Mouse (Mus musculus) ES-Bruce4 (cell line): ENCODE measurements around the gene Trappc12. TPM values are rescaled to one million over a fixed set of nuclear protein-coding genes. Genes with fewer than 3 reads are reported as not detected.
A peak's percentile ranks its signal among the peaks of the same experiment; 100 is the strongest.

ENCODE experiments used
- H3K27ac ChIP-seq: 2 replicates; pipeline ENCODE4 v1.5.1; 2012; ENCODE audit warnings: low read length, inconsistent platforms; ENCODE audit not compliant: insufficient read depth
- H3K27me3 ChIP-seq: 2 replicates; pipeline ENCODE4 v1.6.1; 2012; ENCODE audit warnings: mild to moderate bottlenecking, low read length, inconsistent platforms; ENCODE audit not compliant: control insufficient read depth, poor library complexity, insufficient read depth, severe bottlenecking
- H3K36me3 ChIP-seq: 2 replicates; pipeline ENCODE4 v1.6.1; 2012; ENCODE audit warnings: inconsistent platforms, mild to moderate bottlenecking, low read length, moderate library complexity; ENCODE audit not compliant: control insufficient read depth, poor library complexity, insufficient read depth, severe bottlenecking
- H3K4me1 ChIP-seq: one replicate; pipeline ENCODE4 v1.8.1; 2011; ENCODE audit warnings: low read length; ENCODE audit not compliant: control insufficient read depth, insufficient read depth
- H3K4me3 ChIP-seq: 2 replicates; pipeline ENCODE4 v1.5.1; 2011; ENCODE audit warnings: low read depth, mild to moderate bottlenecking, low read length
- H3K9ac ChIP-seq: 2 replicates; pipeline ENCODE4 v1.6.1; 2012; ENCODE audit warnings: low read depth, mild to moderate bottlenecking, inconsistent platforms; ENCODE audit not compliant: poor library complexity, severe bottlenecking
- H3K9me3 ChIP-seq: replicated peaks from 2 replicates; pipeline ENCODE4 v1.6.1; 2012; ENCODE audit warnings: mild to moderate bottlenecking, low read length, inconsistent platforms; ENCODE audit not compliant: control insufficient read depth, poor library complexity, insufficient read depth, severe bottlenecking
- CTCF ChIP-seq: IDR thresholded peaks from one replicate; pipeline ENCODE4 v1.8.1; 2011; ENCODE audit warnings: low read depth, low read length
- EP300 ChIP-seq: IDR thresholded peaks from 2 replicates; pipeline ENCODE4 v1.6.1; 2011; ENCODE audit warnings: low read depth, low read length; ENCODE audit not compliant: insufficient read depth
- POLR2A ChIP-seq: IDR thresholded peaks from one replicate; pipeline ENCODE4 v1.8.1; 2011; ENCODE audit warnings: low read length; ENCODE audit not compliant: insufficient read depth
- polyA plus RNA-seq: library from polyadenylated mRNA; stranded (reverse); fragments of >200 nt; gene quantifications from 2 replicates; pipeline ENCODE4 v1.2.4, GENCODE M21; 2011; ENCODE audit warnings: low read depth; ENCODE audit not compliant: missing spikeins, insufficient read depth, insufficient read length

Trappc12 gene
- polyA plus RNA-seq, 1 experiment: 29.6 TPM

- no peak overlapping the region for H3K27ac ChIP-seq
Observed at GRCm38 (mm10) chr12:28700101-28700511, 50.2 kb downstream of the Trappc12 start.

GRCm38 (mm10) chr12:28699656-28700055 lies 50.6 kb downstream of the Trappc12 start:
- no peaks in the 10 kb centered on the region for H3K4me1 ChIP-seq
- TF ChIP-seq CTCF (peak; percentile 84), EP300 (no peak)
- H3K36me3 ChIP-seq: no peaks in the 10 kb centered on the region
- no peaks in the 10 kb centered on the region for H3K27me3 ChIP-seq
- H3K4me3 ChIP-seq: no peak overlapping the region
- H3K9ac ChIP-seq: no peak overlapping the region
- H3K9me3 ChIP-seq: no peaks in the 10 kb centered on the region
- no peak overlapping the region for H3K27ac ChIP-seq

More at GRCm38 (mm10) chr12:28700101-28700511, 50.2 kb downstream of the Trappc12 start:
- H3K36me3 ChIP-seq: no peaks in the 10 kb centered on the region
- H3K9ac ChIP-seq: no peak overlapping the region
- H3K27me3 ChIP-seq: no peaks in the 10 kb centered on the region
- no peaks in the 10 kb centered on the region for H3K4me1 ChIP-seq
- H3K4me3 ChIP-seq: no peak overlapping the region
- no peaks in the 10 kb centered on the region for H3K9me3 ChIP-seq
- no peak for TF ChIP-seq CTCF
- no peak for TF ChIP-seq EP300
- no peak for TF ChIP-seq POLR2A

- Histone ChIP-seq H3K9me3 (no peaks in the 10 kb centered on the region), H3K36me3 (no peaks in the 10 kb centered on the region), H3K27me3 (no peaks in the 10 kb centered on the region), H3K4me1 (no peaks in the 10 kb centered on the region), H3K27ac (no peak overlapping the region), H3K9ac (no peak overlapping the region), H3K4me3 (no peak overlapping the region)
- no peak for TF ChIP-seq POLR2A
- TF ChIP-seq CTCF: no peak
- no peak for TF ChIP-seq EP300
Observed at GRCm38 (mm10) chr12:28699086-28699485, 51.2 kb downstream of the Trappc12 start.

GRCm38 (mm10) chr12:28697821-28698595 lies 52.3 kb downstream of the Trappc12 start:
- TF ChIP-seq CTCF (no peak), EP300 (no peak), POLR2A (no peak)
- Histone ChIP-seq H3K4me1 (no peaks in the 10 kb centered on the region), H3K27ac (no peak overlapping the region), H3K9me3 (no peaks in the 10 kb centered on the region), H3K9ac (no peak overlapping the region), H3K27me3 (no peaks in the 10 kb centered on the region), H3K4me3 (no peak overlapping the region), H3K36me3 (no peaks in the 10 kb centered on the region)

GRCm38 (mm10) chr12:28694776-28695175 lies 55.5 kb downstream of the Trappc12 start:
- Histone ChIP-seq H3K4me3 (no peak overlapping the region), H3K9ac (no peak overlapping the region), H3K4me1 (no peaks in the 10 kb centered on the region), H3K27ac (no peak overlapping the region), H3K27me3 (no peaks in the 10 kb centered on the region), H3K9me3 (no peaks in the 10 kb centered on the region), H3K36me3 (no peaks in the 10 kb centered on the region)
- TF ChIP-seq CTCF: no peak
- no peak for TF ChIP-seq POLR2A
- no peak for TF ChIP-seq EP300

GRCm38 (mm10) chr12:28694231-28694630 lies 56.0 kb downstream of the Trappc12 start:
- Histone ChIP-seq H3K27ac (no peak overlapping the region), H3K9ac (no peak overlapping the region), H3K36me3 (no peaks in the 10 kb centered on the region), H3K9me3 (no peaks in the 10 kb centered on the region), H3K4me3 (no peak overlapping the region), H3K27me3 (no peaks in the 10 kb centered on the region), H3K4me1 (no peaks in the 10 kb centered on the region)
- TF ChIP-seq POLR2A (no peak), CTCF (no peak), EP300 (no peak)
